Mouse (Mus musculus): ENCODE results near the gene Olfr806. TPM values are rescaled to one million over a fixed set of nuclear protein-coding genes. Genes with fewer than 3 reads are reported as not detected.

Gene Olfr806
- polyA plus RNA-seq (2014; fragmentation: Nextera tagmentation; extraction: Ambion mirVana): not detected in 2 replicates

DNA sequence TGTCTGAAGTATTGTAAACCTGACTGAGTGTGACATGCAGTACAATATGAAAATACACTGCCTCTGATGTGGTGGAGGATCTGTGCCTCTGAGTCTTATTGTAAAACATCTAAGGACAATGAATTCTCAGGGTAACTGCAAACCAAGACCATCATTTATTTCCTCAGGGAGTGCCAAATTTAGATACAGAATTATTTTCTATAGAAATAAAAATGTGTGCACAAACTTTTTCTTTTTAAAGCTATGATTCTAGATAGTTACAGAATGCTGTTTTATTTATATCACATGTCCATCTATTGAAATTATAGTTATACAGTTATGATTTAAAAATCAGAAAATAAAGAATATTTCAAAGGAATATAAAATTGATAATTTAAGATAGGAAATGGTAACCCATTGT lies at the start of gene Olfr806:
Gene Olfr806 (minus strand): TSS at position 101 of the 400 bp plus-strand sequence.
- Histone ChIP-seq H3K4me1 (replicated peaks; ENCODE audit: control insufficient read depth, insufficient read depth, low read length) (no peaks in the 10 kb centered on the region), H3K4me3 (ENCODE audit: low read depth, low read length) (no peak within 1 kb of the TSS), H3K27ac (ENCODE audit: low read depth, low read length) (no peak within 1 kb of the TSS), H3K9me3 (ENCODE audit: control insufficient read depth, low read length) (no peaks in the 10 kb centered on the region), H3K9ac (ENCODE audit: low read depth, low read length) (no peak within 1 kb of the TSS), H3K4me2 (replicated peaks; ENCODE audit: low read depth, low read length) (no peak within 1 kb of the TSS), H3K36me3 (ENCODE audit: control insufficient read depth, insufficient read depth, low read length) (no peaks in the 10 kb centered on the region), H3K27me3 (ENCODE audit: control insufficient read depth, insufficient read depth, low read length) (no peaks in the 10 kb centered on the region)
- no peak for ATAC-seq (ENCODE audit: low FRiP score)
- no peak for DNase-seq (ENCODE audit: low spot score)

DNA sequence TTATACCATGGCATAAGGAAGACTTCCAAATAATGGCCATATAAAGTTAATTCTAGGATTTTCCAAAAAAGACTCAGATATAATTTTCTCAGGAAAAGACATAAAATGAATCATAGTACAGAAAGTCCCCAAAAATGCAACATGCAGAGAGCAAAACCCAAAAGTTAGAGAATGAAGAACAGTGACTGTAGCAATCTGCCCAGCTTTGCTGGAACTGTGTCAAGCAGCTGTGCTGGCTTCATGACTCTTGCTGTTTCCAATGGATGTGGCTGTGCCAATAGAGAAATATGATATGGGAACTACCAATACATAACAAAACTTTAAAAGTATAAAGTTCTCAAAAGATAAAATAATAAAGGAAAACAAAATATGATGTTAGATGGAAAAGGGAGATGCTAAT lies 36.4 kb upstream of the Olfr806 start:
- H3K27ac ChIP-seq (ENCODE audit: low read depth, low read length): no peak overlapping the region
- no peak overlapping the region for H3K4me2 ChIP-seq (replicated peaks; ENCODE audit: low read depth, low read length)
- H3K9ac ChIP-seq (ENCODE audit: low read depth, low read length): no peak overlapping the region
- ATAC-seq (ENCODE audit: low FRiP score) (no peak), DNase-seq (ENCODE audit: low spot score) (no peak)
- H3K36me3 ChIP-seq (ENCODE audit: control insufficient read depth, insufficient read depth, low read length): no peaks in the 10 kb centered on the region
- no peaks in the 10 kb centered on the region for H3K4me1 ChIP-seq (replicated peaks; ENCODE audit: control insufficient read depth, insufficient read depth, low read length)
- no peaks in the 10 kb centered on the region for H3K9me3 ChIP-seq (ENCODE audit: control insufficient read depth, low read length)
- H3K4me3 ChIP-seq (ENCODE audit: low read depth, low read length): no peak overlapping the region
- H3K27me3 ChIP-seq (ENCODE audit: control insufficient read depth, insufficient read depth, low read length): no peaks in the 10 kb centered on the region

DNA sequence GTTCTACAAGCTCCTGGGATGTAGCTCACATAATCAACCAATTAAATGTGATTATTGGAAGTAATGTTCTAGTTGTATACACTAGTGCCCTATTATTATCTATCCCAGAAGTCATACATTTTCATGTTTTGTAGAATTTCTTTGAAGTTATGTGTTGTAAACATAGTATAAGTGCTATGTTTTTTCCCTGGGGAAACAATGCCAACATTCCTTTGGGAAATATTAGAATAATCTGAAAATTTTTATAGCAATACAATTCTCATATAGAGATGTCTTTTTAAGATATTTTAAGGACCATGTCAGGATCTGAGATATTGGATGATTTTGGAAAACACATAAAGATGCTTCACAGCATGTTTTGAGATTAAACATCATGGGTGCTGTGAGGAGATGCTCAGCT lies 32.6 kb upstream of the Olfr806 start, which contains the start of gene Olfr809:
Gene Olfr809 (plus strand): TSS at position 301 of the 400 bp plus-strand sequence.
- no peaks in the 10 kb centered on the region for H3K9me3 ChIP-seq (ENCODE audit: control insufficient read depth, low read length)
- H3K27ac ChIP-seq (ENCODE audit: low read depth, low read length): no peak within 1 kb of the TSS
- no peak within 1 kb of the TSS for H3K4me2 ChIP-seq (replicated peaks; ENCODE audit: low read depth, low read length)
- no peak within 1 kb of the TSS for H3K9ac ChIP-seq (ENCODE audit: low read depth, low read length)
- DNase-seq (ENCODE audit: low spot score) (no peak), ATAC-seq (ENCODE audit: low FRiP score) (no peak)
- no peak within 1 kb of the TSS for H3K4me3 ChIP-seq (ENCODE audit: low read depth, low read length)
- H3K36me3 ChIP-seq (ENCODE audit: control insufficient read depth, insufficient read depth, low read length): no peaks in the 10 kb centered on the region
- no peaks in the 10 kb centered on the region for H3K27me3 ChIP-seq (ENCODE audit: control insufficient read depth, insufficient read depth, low read length)
- H3K4me1 ChIP-seq (replicated peaks; ENCODE audit: control insufficient read depth, insufficient read depth, low read length): no peaks in the 10 kb centered on the region

DNA sequence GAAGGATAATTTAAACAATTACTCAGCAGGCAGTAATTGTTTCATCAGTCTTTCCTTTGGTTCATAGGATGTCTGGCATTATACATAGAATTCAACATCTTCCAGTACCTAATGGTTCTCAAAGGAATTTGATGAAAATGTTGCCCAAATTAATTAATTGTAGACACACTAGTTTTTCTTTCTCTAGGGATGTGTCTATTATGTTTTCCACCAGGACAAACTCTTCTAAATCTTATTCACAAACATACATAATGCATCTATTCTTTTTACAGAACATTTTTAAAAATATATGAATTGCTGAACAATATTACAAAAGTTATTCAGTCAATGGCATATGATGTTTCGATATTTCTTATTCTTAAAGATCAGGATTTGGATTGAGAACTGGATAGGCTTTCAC lies 23.5 kb upstream of the Olfr806 start, which contains the start of gene Olfr808:
Gene Olfr808 (plus strand): TSS at position 301 of the 400 bp plus-strand sequence.
- Histone ChIP-seq H3K4me3 (ENCODE audit: low read depth, low read length) (no peak within 1 kb of the TSS), H3K27me3 (ENCODE audit: control insufficient read depth, insufficient read depth, low read length) (no peaks in the 10 kb centered on the region), H3K9ac (ENCODE audit: low read depth, low read length) (no peak within 1 kb of the TSS), H3K4me2 (replicated peaks; ENCODE audit: low read depth, low read length) (no peak within 1 kb of the TSS), H3K9me3 (ENCODE audit: control insufficient read depth, low read length) (no peaks in the 10 kb centered on the region), H3K4me1 (replicated peaks; ENCODE audit: control insufficient read depth, insufficient read depth, low read length) (no peaks in the 10 kb centered on the region), H3K27ac (ENCODE audit: low read depth, low read length) (no peak within 1 kb of the TSS), H3K36me3 (ENCODE audit: control insufficient read depth, insufficient read depth, low read length) (no peaks in the 10 kb centered on the region)
- 95% methylated on average over 1 of the region's 1 CpGs for WGBS
- DNase-seq (ENCODE audit: low spot score): no peak
- no peak for ATAC-seq (ENCODE audit: low FRiP score)

- no peak for ATAC-seq (ENCODE audit: low FRiP score)
- Histone ChIP-seq H3K27ac (ENCODE audit: low read depth, low read length) (no peak within 1 kb of the TSS), H3K4me2 (replicated peaks; ENCODE audit: low read depth, low read length) (no peak within 1 kb of the TSS), H3K9ac (ENCODE audit: low read depth, low read length) (no peak within 1 kb of the TSS), H3K36me3 (ENCODE audit: control insufficient read depth, insufficient read depth, low read length) (no peaks in the 10 kb centered on the region), H3K9me3 (ENCODE audit: control insufficient read depth, low read length) (no peaks in the 10 kb centered on the region), H3K4me1 (replicated peaks; ENCODE audit: control insufficient read depth, insufficient read depth, low read length) (no peaks in the 10 kb centered on the region), H3K27me3 (ENCODE audit: control insufficient read depth, insufficient read depth, low read length) (no peaks in the 10 kb centered on the region), H3K4me3 (ENCODE audit: low read depth, low read length) (no peak within 1 kb of the TSS)
- DNase-seq (ENCODE audit: low spot score): no peak
- 89% methylated on average over 1 of the region's 1 CpGs for WGBS
Observed at GRCm38 (mm10) chr10:129757693-129758092, 16.0 kb upstream of the Olfr806 start, which contains the start of gene Olfr807. Gene Olfr807 (minus strand): TSS chr10:129757793.

- WGBS: 98% methylated on average over 2 of the region's 2 CpGs
- Histone ChIP-seq H3K27me3 (ENCODE audit: control insufficient read depth, insufficient read depth, low read length) (no peaks in the 10 kb centered on the region), H3K4me1 (replicated peaks; ENCODE audit: control insufficient read depth, insufficient read depth, low read length) (no peaks in the 10 kb centered on the region), H3K4me3 (ENCODE audit: low read depth, low read length) (no peak within 1 kb of the TSS), H3K9ac (ENCODE audit: low read depth, low read length) (no peak within 1 kb of the TSS), H3K9me3 (ENCODE audit: control insufficient read depth, low read length) (no peaks in the 10 kb centered on the region), H3K36me3 (ENCODE audit: control insufficient read depth, insufficient read depth, low read length) (no peaks in the 10 kb centered on the region), H3K4me2 (replicated peaks; ENCODE audit: low read depth, low read length) (no peak within 1 kb of the TSS), H3K27ac (ENCODE audit: low read depth, low read length) (no peak within 1 kb of the TSS)
- no peak for ATAC-seq (ENCODE audit: low FRiP score)
- DNase-seq (ENCODE audit: low spot score): no peak
Observed at GRCm38 (mm10) chr10:129729275-129729674, 12.4 kb downstream of the Olfr806 start, which contains the start of gene Olfr805. Gene Olfr805 (minus strand): TSS chr10:129729375.

- Histone ChIP-seq H3K4me1 (replicated peaks; ENCODE audit: control insufficient read depth, insufficient read depth, low read length) (no peaks in the 10 kb centered on the region), H3K36me3 (ENCODE audit: control insufficient read depth, insufficient read depth, low read length) (no peaks in the 10 kb centered on the region), H3K4me2 (replicated peaks; ENCODE audit: low read depth, low read length) (no peak within 1 kb of the TSS), H3K9me3 (ENCODE audit: control insufficient read depth, low read length) (no peaks in the 10 kb centered on the region), H3K4me3 (ENCODE audit: low read depth, low read length) (no peak within 1 kb of the TSS), H3K27me3 (ENCODE audit: control insufficient read depth, insufficient read depth, low read length) (no peaks in the 10 kb centered on the region), H3K9ac (ENCODE audit: low read depth, low read length) (no peak within 1 kb of the TSS), H3K27ac (ENCODE audit: low read depth, low read length) (no peak within 1 kb of the TSS)
- no peak for DNase-seq (ENCODE audit: low spot score)
- no peak for ATAC-seq (ENCODE audit: low FRiP score)
Observed at GRCm38 (mm10) chr10:129702910-129703309, 38.8 kb downstream of the Olfr806 start, which contains the start of gene Olfr804. Gene Olfr804 (plus strand): TSS chr10:129703210.

GRCm38 (mm10) chr10:129694186-129694585 lies 47.5 kb downstream of the Olfr806 start, which contains the start of gene Olfr803:
Gene Olfr803 (minus strand): TSS chr10:129694286.
- Histone ChIP-seq H3K4me2 (replicated peaks; ENCODE audit: low read depth, low read length) (no peak within 1 kb of the TSS), H3K27me3 (ENCODE audit: control insufficient read depth, insufficient read depth, low read length) (no peaks in the 10 kb centered on the region), H3K4me1 (replicated peaks; ENCODE audit: control insufficient read depth, insufficient read depth, low read length) (no peaks in the 10 kb centered on the region), H3K9ac (ENCODE audit: low read depth, low read length) (no peak within 1 kb of the TSS), H3K27ac (ENCODE audit: low read depth, low read length) (no peak within 1 kb of the TSS), H3K9me3 (ENCODE audit: control insufficient read depth, low read length) (no peaks in the 10 kb centered on the region), H3K36me3 (ENCODE audit: control insufficient read depth, insufficient read depth, low read length) (no peaks in the 10 kb centered on the region), H3K4me3 (ENCODE audit: low read depth, low read length) (no peak within 1 kb of the TSS)
- no peak for ATAC-seq (ENCODE audit: low FRiP score)
- no peak for DNase-seq (ENCODE audit: low spot score)
- WGBS: 81% methylated on average over 2 of the region's 2 CpGs

DNA sequence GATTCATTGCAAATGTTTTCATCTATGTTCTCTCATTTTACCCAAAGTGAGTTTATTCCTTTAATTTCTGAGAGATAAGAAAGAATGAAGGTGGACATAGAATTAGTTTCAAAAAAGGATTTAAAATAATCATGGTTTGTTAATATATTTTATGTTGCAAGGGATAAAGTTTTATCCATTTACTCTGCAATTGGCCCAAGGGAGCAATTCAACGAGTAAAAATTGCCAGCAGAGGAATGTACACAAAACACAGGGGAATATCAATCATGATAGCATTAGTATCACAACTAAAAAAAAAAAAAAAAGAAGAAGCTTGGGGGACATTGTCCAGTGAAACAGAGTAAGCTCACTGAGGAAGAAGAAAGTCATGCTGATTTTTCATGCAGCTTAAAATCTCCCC lies 53.7 kb downstream of the Olfr806 start, which contains the start of gene Olfr802:
Gene Olfr802 (minus strand): TSS at position 101 of the 400 bp plus-strand sequence.
- WGBS: 68% methylated on average over 1 of the region's 1 CpGs
- Histone ChIP-seq H3K9ac (ENCODE audit: low read depth, low read length) (no peak within 1 kb of the TSS), H3K4me1 (replicated peaks; ENCODE audit: control insufficient read depth, insufficient read depth, low read length) (no peaks in the 10 kb centered on the region), H3K27me3 (ENCODE audit: control insufficient read depth, insufficient read depth, low read length) (no peaks in the 10 kb centered on the region), H3K27ac (ENCODE audit: low read depth, low read length) (no peak within 1 kb of the TSS), H3K4me2 (replicated peaks; ENCODE audit: low read depth, low read length) (no peak within 1 kb of the TSS), H3K36me3 (ENCODE audit: control insufficient read depth, insufficient read depth, low read length) (no peaks in the 10 kb centered on the region), H3K9me3 (ENCODE audit: control insufficient read depth, low read length) (no peaks in the 10 kb centered on the region), H3K4me3 (ENCODE audit: low read depth, low read length) (no peak within 1 kb of the TSS)
- DNase-seq (ENCODE audit: low spot score) (no peak), ATAC-seq (ENCODE audit: low FRiP score) (no peak)

All from hindbrain, embryonic 11.5 days (tissue).